Mouse (Mus musculus): ENCODE measurements around the gene Asxl2.

The Asxl2 gene

DNA sequence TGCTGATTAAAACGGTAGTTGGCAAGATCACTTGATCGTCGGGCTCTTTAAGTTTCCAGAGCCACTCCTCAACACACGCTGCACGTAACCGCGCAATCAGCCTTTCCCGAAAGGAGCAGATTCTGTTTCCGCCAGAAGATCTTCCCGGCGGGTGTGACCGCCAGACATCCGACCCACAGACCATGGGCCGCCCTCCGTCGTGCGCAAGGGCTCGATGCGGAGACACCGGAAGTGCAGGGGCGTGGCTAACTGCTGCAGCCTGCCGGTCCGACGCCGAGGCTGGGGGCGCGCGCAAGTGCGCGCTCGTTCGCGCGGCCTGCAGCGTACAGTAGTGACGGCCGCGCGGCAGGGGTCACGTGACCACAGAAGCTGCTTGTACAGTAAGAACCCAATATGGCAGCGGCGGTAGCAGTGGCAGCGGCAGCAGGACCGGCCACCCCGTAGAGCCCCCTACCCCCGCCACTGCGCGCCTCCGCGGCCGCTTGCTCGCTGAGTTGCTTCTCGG lies at the start of gene Asxl2:
Gene Asxl2, plus strand, starts transcription at position 328 of the 505 bp plus-strand sequence.
- DNase-seq (ENCODE audit: inconsistent age in 2 of 2, low spot score in 1 of 2) = peak; percentile 99 to 100

DNA sequence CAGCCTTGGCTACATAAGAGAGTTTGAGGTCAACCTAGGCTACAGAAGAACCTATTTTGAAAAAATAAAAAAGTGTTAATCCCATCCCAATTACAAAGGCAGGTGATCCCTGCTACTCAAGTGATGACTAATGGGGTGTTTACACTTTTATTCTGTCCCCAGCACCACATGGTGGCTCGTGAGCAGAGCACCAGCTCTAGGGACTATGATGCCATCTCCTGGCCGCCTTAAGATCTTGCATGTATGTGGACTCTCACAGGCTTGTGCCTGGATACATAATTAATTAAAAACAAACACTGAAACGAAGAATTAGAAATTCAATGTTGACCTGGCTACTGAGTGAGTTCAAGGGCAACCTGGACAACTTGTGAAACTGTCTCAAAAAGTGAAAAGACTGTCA lies 49.5 kb upstream of the Asxl2 start:
- peak in 1 of 2 experiments; percentile 50 for DNase-seq (ENCODE audit: inconsistent age in 2 of 2, low spot score in 1 of 2)

DNA sequence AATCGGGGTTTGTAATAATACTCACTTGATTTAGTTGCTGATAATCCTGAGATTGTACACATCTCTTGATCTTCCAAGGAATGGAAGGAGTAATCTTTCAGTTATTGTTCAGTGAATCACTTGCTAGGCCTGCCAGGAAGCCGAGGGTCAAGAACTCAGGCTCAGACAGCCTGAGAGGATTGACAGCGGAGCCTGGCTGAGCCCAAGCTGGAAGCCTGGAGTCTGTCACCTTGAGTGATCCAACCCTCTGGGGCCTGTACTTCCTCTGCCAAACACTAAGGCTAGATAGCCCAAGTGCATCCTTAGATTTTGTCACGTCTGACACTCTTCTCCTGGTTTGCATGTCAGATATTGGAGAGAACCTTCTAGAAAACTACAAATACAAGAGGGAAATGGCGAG lies 48.9 kb upstream of the Asxl2 start:
- DNase-seq (ENCODE audit: inconsistent age in 2 of 2, low spot score in 1 of 2) = peak in 1 of 2 experiments; percentile 71

DNA sequence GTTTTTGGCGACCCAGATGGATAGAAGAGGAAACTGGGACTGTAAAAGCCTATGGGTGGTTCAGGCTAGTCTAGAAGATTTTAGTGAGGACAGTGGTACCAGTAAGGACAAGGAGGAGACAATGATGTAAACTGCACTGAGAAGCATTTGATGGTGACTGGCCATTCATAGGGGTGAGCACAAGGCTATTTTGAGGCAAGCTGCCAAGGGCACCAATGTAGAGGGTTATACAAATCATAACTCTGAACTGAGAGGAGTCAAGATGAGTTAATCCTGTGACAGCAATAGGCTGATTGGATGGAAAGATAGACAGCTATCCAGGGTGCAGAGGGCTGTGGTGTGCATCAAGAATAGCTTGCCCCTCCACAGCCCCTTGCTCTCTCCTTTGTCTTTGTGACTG lies 41.8 kb upstream of the Asxl2 start:
- DNase-seq (ENCODE audit: inconsistent age in 2 of 2, low spot score in 1 of 2) = peak; percentile 58 to 90

DNA sequence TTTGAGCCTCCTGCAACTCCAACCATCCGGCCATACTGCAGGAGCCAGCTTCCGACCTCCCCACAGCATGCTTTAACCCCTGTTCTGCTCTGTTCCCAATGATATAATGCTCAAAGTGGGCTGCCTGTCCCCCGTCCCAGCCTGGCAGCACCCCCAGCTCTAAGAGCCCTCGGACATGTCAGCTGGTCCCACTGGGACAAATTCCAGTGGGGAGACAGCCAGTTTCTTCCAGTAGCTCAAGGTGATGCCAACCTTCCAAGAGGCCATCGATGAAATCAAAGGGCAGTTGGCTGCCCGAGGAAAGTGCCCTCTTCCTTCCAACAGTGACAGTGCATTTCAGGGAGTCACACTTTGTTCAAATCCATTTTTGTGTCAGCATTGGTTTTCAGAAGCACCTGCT lies 41.4 kb upstream of the Asxl2 start:
- peak; percentile 27 to 73 for DNase-seq (ENCODE audit: inconsistent age in 2 of 2, low spot score in 1 of 2)

DNA sequence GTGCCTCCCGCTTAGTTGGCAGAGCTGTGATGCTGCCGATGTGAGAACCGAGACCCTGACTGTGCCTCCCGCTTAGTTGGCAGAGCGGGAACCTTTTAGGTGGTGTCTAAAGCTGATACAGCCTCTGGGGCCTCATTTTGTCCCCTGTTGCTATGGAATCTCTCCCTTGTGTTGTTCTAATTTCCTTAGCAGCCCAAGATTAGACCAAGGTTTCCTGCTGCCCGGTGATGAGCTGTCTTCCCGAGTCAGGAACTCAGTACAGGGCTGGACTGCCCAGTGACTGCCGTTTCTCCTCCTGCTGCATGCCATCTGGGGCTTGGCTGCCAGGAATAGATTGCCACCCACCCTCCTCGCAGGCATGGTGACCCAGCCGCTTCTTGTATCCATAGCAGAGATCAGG lies 40.7 kb upstream of the Asxl2 start:
- DNase-seq (ENCODE audit: inconsistent age in 2 of 2, low spot score in 1 of 2) = peak; percentile 31 to 75

DNA sequence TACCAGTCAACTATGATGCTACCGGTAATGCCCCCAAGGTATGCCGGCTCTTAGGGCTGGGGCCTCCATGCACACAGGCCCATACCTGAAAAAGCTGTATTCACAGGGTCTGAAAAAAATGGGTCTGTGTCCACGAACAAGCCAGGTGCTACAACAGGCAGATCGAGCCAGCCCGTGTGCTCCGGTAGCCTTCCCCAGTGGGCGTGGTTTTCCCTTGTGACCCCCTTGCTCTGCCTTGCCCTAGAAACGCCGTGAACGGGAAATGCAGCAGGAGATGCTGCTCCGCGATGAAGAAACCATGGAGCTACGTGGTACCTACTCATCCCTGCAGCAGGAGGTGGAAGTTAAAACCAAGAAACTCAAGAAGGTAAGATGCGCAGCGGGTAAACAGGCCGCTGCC lies 38.8 kb upstream of the Asxl2 start:
- DNase-seq (ENCODE audit: inconsistent age in 2 of 2, low spot score in 1 of 2) = no peak

DNA sequence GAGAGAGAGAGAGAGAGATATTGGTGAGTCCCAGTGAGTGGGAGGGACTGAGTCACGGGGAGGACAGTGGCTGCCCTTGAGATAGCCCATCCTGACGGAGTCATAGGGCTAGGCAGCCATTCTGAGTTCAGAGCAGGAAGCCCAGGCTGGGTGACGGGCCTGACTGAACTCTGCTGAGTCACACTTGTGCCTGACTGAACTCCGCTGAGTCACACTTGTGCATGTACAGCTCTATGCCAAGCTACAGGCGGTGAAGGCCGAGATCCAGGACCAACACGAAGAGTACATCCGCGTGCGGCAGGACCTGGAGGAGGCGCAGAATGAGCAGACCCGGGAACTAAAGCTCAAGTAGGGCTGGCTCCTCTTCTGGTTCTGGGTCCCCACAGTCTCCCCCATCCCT lies 37.3 kb upstream of the Asxl2 start:
- DNase-seq (ENCODE audit: inconsistent age in 2 of 2, low spot score in 1 of 2) = peak; percentile 89 to 92

DNA sequence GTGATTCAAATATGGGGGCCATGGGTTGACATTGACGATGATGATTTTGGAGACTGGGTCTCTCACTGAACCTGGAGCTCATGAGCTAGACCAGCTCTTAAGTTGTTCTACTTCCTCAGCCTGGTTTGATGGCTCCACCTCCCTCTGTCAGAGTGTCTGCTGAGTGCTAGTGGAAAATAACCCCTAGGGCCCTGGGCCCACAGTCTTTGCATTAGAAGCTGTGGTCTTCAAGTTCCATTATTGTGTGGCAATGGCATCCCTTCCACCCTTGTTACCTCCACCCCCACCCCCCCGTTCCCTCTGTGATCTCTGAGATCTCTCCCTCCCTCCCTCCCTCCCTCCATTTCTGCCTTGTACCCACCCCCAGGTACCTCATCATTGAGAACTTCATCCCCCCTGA lies 36.6 kb upstream of the Asxl2 start:
- DNase-seq (ENCODE audit: inconsistent age in 2 of 2, low spot score in 1 of 2) = no peak

DNA sequence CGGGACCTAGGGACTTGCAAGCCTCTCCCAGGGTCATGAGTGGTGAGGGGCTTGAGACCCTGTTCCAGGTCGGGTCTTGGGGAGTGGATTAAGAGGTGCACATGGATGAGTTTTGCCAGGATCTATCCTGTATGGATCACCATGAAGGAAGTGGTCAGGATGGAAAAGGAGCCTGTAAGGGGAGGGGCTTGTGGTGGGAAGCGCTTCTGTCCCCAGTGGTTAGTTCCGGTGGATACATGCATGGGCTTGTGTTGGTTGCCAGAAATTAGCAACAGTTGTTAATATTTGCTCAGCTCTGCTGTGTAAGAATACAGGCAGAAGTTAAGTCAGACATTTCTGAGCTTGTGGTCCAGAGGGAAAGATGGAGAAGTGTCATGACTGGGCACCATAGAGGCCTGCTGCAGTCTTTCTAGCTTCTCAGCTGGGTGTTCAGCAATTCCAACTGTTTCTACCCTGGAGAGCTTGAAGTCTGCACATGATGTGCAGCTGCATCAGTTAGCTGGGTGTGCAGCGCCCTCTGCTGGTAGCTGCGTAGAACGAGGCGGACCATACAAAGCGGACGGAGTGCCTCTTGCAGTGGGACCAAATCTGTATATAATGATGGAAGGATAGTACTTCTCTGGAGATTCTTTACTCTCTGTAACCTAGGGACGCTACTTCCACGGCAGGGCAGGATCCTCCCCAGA lies 35.9 kb upstream of the Asxl2 start:
- DNase-seq (ENCODE audit: inconsistent age in 2 of 2, low spot score in 1 of 2) = peak; percentile 87 to 94

DNA sequence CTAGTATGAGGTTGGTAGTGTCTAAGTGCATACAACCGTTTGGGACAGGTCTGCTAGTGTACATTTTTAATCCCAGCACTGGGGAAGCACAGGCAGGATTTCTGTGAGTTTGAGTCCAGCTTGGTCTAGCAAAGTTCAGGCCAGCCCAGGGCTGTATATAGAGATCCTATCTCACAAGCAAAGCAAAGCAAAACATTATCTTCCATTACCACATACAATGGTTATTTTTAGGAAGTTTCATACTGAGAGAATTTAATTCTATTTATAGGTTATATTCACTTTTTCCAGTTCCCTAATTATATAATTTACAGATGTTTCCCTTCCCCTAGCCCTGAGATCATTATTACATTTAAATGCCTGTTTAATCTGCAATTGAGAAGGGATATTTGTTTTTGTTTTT lies 35.4 kb upstream of the Asxl2 start:
- DNase-seq (ENCODE audit: inconsistent age in 2 of 2, low spot score in 1 of 2) = no peak

DNA sequence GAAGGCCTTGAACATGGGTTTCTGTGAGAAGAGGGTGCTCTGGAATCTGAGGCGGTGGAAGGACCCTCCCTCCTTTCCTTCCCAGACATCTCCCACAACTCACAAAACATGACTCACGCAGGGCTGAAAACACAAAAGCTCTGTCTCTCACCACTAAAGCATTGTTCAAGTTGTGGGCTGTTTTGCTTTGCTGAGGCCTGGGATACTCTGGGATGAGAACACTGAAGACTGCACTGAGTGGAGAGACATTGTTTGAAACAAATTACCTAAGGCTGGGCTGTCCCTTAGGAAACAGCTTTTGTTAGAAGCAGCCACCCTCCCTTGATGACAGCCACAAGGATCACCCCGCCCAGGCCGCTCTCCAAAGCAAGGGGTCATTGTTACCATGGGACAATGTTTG lies 33.5 kb upstream of the Asxl2 start:
- DNase-seq (ENCODE audit: inconsistent age in 2 of 2, low spot score in 1 of 2) = no peak

DNA sequence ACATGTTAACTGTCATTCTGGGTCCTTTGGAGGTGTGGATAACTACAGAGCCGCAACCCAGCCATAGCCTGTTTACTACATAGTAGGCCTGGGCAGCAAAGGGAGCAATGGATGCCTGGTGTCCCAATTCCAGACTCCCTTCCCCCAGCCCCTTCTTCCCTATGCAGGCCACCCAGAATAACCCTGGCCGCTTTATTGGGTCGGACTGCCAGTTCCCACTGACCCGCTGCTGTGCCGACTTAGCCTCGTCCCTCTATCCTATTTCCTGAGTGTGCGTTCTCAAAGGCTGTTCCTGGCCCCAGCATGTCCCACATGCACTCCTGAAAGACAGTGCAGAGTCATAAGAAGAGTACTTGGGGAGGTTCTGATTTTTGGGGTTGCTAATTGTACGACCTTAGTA lies 29.7 kb upstream of the Asxl2 start:
- DNase-seq (ENCODE audit: inconsistent age in 2 of 2, low spot score in 1 of 2) = no peak

DNA sequence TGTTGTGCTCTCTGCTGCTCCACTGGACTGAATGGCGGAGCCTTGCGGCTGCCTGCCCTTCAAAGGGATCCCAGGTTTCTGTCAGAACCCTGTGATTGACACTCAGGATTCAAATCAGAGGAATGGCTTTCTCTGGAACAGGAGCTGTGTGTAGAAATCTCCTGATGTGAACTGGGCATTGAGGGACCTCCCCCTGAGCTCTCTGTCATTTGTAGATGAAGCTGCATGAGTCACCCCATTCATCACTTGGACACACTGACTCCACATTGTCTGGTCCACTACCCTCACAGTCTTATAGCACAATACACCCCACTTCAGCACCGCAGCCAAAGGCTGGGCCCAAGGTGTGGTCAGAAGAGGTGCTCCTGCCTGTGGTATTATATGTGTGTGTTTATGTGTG lies 21.0 kb upstream of the Asxl2 start:
- DNase-seq (ENCODE audit: inconsistent age in 2 of 2, low spot score in 1 of 2) = peak in 1 of 2 experiments; percentile 65

DNA sequence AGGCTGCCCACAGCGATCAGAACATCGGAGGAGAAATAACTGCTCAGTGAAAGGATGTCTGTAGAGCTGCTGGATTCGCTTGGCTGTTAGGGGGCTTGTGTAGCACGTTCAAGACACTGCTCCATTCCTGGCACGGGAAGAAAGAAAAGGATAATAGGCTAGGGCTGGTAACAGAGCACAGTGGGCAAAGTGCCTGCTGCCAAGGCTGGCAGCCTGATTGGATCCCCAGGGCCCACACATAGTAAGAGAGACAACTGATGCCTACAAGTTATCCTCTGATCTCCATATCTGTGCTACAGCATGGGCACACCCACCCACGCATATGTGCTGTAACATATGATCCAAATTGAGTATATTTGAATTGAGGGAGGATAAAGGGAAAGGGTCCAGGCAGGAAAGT lies 20.1 kb upstream of the Asxl2 start:
- no peak for DNase-seq (ENCODE audit: inconsistent age in 2 of 2, low spot score in 1 of 2)

DNA sequence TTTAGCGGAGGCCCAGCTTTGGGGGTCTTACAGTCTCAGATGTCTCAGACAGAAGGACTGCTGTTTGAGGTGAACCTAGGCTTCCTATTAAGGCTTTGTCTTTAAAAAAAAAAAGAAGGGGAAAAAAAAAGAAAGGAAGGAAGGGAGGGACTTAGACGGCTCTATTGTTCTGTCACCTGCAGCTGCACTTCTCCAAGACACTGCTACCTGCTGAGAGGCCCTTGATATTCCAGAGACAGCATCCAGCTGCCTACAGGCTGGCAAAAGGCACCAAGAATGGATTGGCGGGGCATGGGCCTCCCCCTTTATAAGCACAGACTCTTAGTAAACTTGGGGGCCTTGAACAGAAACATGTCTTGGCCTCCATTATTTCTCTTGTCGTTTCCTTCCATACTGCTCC lies 11.7 kb upstream of the Asxl2 start:
- DNase-seq (ENCODE audit: inconsistent age in 2 of 2, low spot score in 1 of 2) = no peak

DNA sequence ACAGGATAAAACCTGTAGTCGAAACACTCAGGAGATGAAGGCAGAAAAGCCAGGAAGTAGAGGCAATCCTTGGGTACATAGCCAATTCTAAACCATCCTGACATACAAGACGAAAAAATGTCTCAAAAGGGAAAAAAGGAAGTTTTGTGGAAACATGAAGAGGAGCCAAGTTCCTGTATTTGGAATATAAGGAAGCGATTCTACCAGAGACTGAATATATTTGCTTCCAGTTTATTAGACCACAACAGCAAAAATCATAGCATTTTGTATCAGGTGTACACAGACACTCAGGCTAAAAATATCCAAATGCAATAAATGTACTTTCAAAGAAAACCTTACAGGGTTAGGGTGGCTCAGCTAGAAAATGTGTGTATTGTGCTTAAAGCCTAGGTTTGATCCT lies 7.9 kb upstream of the Asxl2 start:
- DNase-seq (ENCODE audit: inconsistent age in 2 of 2, low spot score in 1 of 2) = no peak

DNA sequence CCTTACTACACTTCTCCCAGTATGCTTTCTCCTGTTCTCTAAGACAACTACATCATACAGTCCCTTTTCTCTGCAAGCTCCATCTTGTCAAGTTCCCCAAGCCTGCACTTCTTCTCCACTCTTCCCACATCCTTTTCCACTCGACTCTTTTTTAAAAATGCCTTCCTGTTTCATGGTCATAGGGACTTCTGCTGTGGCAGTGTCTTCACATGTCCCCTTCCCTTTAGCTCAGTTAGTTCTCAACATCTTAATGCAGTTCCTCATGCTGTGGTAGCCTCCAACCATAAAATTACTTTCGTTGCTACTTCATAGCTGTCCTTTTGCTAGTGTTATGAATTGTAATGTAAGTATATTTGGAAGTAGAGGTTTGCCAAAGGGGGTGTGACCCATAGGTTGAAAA lies 6.1 kb upstream of the Asxl2 start:
- DNase-seq (ENCODE audit: inconsistent age in 2 of 2, low spot score in 1 of 2) = no peak

DNA sequence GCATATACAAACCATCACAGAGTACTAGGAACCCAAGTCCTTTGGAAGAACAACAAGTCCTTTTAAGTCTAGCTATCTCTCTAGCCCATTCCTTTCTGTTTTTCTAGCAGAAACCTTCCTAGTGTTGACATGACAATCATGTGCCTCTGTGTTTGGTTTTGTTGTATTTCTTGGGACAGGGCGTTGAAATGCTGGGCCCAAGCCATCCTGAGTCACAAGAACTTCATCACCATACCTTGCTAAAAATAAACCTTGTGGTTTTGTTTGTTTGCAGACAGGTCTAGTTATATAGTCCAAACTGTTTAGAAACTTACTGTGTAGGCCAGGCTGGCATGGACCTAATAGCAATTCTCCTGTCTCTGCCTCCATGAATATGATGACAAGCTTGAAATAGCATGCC lies 3.9 kb upstream of the Asxl2 start:
- no peak for DNase-seq (ENCODE audit: inconsistent age in 2 of 2, low spot score in 1 of 2)

DNA sequence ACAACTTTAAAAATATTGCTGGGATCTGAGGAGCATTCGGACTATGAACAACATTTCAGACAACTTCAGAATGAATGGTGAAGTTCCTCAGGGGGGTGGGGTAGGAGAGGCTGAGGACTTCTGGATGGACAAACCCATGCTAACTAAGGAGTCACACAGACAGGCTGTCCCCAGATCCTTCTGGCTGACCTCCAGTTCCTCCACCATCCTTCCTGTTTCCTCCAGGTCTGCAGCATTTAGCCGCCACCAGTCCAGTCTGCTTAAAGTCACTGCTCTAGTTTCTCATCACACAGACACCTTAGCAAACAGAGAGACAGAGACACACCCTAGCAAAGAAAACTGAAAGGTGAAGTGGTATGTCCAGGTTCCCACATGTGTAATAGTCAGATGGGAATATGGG lies 2.5 kb upstream of the Asxl2 start:
- peak in 1 of 2 experiments; percentile 59 for DNase-seq (ENCODE audit: inconsistent age in 2 of 2, low spot score in 1 of 2)

DNA sequence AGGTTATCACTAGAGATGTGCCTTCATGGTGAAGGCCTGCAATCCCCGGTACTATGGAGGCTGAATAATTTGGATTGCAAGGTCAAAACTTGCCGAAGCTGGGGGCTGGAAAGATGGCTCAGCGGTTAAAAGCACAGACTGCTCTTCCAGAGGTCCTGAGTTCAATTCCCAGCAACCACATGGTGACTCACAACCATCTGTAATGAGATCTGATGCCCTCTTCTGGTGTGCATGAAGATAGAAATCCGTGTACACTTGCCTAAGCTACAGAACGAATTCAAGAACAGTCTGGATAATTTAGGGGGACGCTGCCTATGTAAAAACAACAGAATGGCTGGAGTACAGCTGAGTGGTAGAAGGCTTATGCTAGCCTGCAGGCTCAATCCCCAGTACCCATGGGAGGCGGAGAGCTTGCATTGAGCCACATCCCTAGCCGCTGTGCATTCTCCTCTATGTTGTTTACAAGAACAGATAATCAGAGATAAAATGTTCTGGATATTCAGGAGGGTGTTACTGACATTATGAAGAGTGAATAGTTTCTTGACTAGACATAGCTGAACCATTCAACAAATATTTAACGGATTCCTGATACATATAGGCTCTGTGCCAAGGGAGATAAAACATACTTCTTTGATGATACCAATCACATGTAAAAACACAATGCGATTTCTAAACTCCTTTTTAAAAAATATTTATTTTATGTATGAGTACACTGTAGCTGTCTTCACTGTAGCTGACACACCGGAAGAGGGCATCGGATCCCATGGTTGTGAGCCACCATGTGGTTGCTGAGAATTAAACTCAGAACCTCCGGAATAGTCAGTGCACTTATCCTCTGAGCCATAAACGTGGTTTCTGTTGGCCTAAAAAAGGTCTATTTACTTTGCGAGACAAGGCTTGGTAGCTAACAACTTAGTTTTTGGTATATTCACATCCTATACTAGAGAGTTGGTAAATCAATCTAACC lies 999 bp upstream of the Asxl2 start:
- peak; percentile 51 to 71 for DNase-seq (ENCODE audit: inconsistent age in 2 of 2, low spot score in 1 of 2)
